Mouse (Mus musculus): ENCODE data around the gene Copz2. TPM values are rescaled to one million over a fixed set of nuclear protein-coding genes. Genes with fewer than 3 reads are reported as not detected.

Gene Copz2
- polyA plus RNA-seq, 1 experiment from 2014 or later: 27.8 TPM

DNA sequence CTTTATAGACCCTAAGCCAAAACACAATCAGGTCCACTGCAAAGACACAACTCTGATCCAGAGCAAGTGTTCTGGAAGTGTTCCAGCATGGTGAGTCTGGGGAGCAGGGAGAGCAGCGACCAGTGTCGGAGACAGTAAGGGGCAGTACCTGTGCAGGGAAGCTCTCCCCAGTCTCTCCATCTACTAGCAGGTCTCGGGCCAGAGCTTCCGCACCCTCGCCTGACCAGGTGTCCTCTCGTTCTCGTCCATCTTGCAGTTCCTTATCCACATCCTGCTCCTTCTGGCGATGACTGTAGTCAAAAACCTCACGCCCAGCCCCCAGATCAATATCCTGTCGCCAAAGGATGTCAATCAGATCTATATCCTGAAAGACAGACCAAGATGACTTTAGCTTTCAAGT lies 27.7 kb upstream of the Copz2 start:
- peaks cover 46% of the 10 kb centered on the region for H3K4me1 ChIP-seq
- no peak for ATAC-seq (ENCODE audit: low FRiP score)
- 88% methylated on average over 10 of the region's 10 CpGs for WGBS
- H3K9ac ChIP-seq: no peak overlapping the region
- no peaks in the 10 kb centered on the region for H3K27me3 ChIP-seq
- H3K4me2 ChIP-seq: no peak overlapping the region
- H3K9me3 ChIP-seq: no peaks in the 10 kb centered on the region
- peaks cover 66% of the 10 kb centered on the region for H3K36me3 ChIP-seq (replicated peaks)
- H3K4me3 ChIP-seq (replicated peaks): no peak overlapping the region
- H3K27ac ChIP-seq: no peak overlapping the region

DNA sequence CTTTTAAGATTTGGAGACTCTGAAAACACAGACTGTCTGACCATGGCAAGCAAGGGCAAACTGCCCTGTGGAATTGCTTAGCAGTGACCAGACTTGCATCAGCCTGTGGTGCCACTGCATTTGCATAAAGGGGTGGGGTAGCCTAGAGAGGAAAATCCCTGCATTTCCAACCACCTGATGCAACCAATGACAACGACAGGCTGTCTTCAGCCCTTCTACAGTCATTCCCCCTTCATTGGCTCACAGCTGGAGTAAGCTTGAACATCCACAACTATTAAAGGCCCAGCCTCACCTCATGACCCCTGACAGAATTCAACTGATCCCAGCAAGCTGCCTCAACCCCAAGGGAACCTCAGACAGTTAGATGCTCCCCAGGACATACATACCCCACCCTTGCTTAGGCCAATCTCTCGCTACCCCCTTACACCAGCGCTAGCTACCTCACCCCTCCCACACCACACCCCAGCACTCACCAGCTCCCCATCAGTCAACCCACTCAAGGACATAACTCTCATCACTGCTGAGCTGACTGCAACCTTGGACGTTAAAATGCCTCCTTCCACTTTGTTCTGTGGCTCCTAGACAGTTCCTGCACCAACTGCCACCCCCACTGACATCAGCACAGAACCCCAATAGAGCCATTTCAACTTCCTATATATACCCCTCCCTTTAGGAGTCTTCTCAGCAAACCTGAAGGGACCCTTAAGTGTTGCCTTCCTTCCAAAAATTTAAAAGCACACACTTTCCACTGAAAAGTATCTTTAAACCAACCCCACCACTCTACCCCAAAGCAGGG lies 26.8 kb upstream of the Copz2 start:
- Histone ChIP-seq H3K4me1 (peaks cover 55% of the 10 kb centered on the region), H3K36me3 (replicated peaks) (peaks cover 66% of the 10 kb centered on the region), H3K27me3 (no peaks in the 10 kb centered on the region), H3K9me3 (no peaks in the 10 kb centered on the region), H3K27ac (peak overlapping the region; percentile 90; the same call in 1 of the 2 replicates), H3K4me3 (replicated peaks) (peak overlapping the region; percentile 52), H3K4me2 (peak overlapping the region; percentile 99), H3K9ac (peak overlapping the region; percentile 68)
- no peak for ATAC-seq (ENCODE audit: low FRiP score)
- whole genome bisulfite sequencing: 37% methylated on average over 4 of the region's 4 CpGs

DNA sequence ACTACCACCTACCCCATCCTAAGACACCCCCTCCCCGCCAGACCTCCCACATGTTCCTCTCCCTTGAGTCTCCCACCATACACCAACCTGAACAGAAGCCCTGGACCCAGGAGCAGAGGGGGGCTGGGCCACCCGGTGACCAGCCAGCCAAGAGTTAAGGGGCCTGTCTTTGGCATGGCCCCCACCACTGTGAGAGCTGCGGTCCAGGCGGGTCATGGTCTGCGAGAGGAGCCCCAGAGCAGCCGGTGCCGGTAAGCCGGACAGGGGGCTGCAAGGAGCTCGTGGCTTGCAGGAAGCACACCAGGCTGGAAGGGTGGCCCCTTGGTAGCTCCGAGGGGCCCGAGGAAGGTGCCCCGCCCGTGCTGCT lies 26.2 kb upstream of the Copz2 start:
- peak overlapping the region; percentile 68 for H3K9ac ChIP-seq
- H3K4me2 ChIP-seq: peak overlapping the region; percentile 99
- H3K27ac ChIP-seq: peak overlapping the region; percentile 90
- ATAC-seq (ENCODE audit: low FRiP score): peak; percentile 18; the same call in 1 of the 2 replicates
- WGBS: 5% methylated on average over 13 of the region's 13 CpGs
- H3K4me1 ChIP-seq: peaks cover 61% of the 10 kb centered on the region
- no peaks in the 10 kb centered on the region for H3K9me3 ChIP-seq
- H3K27me3 ChIP-seq: no peaks in the 10 kb centered on the region
- H3K36me3 ChIP-seq (replicated peaks): peaks cover 61% of the 10 kb centered on the region
- peak overlapping the region; percentile 52 for H3K4me3 ChIP-seq (replicated peaks)

DNA sequence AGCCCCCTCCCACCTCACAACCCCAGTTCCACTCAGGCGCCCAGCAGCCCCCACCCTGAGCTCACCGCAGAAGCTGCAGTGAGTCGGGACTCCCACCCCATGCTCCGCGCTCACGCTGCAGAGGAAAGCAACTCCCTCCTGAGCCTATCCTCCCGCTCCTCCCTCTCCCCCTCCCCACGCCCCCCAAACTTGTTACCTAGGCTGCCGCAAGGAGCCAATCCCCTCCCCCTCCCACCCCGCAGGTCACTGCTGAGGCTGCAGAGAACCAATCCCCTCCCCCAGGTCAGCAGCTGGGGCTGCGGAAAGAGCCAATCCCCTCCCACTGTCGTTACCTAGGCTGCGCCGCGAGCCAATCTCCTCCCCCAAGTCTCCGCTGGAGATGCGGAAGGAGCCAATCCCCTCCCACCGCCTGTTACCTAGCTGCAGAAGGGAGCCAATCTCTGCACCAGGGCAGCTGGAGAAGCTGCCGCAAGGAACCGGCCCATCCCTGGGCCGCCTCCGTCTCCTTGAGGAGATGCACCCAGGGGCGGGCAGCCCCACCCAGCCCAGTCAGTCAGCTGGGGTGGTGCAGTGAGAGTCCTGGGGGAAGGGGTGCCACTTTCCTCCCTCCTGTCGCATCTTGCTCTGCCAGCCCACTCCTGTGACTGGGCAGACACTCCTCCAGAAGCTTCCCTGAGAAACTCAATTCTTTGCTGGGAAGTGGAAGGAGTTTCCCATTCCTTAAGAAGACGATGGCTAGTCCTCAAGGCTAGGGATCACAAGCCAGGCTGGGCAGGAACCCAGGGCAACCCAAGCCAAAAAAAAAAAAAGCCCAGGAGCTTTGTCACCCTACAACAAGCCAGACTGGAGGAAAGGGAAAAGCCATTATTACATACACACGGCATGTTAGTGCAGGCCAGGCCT lies 25.5 kb upstream of the Copz2 start:
- peaks cover 55% of the 10 kb centered on the region for H3K36me3 ChIP-seq (replicated peaks)
- peak overlapping the region; percentile 68 for H3K9ac ChIP-seq
- H3K4me1 ChIP-seq: peaks cover 68% of the 10 kb centered on the region

DNA sequence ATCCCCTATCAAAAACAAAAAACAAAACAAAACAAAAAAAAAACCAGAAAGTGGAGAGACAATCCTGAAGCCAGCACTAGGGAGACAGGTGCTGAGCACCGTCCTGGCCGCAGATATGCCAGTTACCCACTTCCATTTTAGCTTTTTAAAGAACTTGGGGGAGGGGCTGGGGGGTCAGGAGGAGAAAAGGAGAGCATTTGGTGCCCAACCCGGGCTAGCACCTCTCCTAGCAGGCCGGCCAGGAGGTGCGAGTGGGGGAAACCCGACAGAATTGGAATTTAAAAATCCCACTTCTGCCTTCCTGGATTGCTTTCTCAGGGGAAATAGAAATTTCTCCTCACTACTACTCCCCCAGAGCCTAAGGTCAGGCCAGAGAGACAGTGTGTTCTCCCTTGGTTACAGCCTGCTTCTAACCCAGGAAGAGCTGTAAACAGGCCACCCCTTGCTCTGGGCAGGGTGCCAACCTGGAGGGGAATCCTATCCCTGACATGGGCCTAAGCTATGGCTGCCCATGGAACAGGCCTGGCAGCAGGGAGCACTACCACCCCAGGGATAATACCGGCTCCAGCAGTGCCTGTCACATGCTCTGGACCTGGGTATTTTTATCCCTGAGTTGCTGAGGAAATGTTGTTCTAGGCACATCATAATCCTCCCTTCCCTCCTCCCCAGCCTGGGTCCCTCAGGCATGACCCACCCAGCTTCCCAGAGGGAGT lies 24.7 kb upstream of the Copz2 start:
- no peaks in the 10 kb centered on the region for H3K9me3 ChIP-seq
- no peaks in the 10 kb centered on the region for H3K27me3 ChIP-seq
- ATAC-seq (ENCODE audit: low FRiP score): no peak
- no peak overlapping the region for H3K4me3 ChIP-seq (replicated peaks)
- H3K9ac ChIP-seq: peak overlapping the region; percentile 68
- H3K4me1 ChIP-seq: peaks cover 68% of the 10 kb centered on the region
- peak overlapping the region; percentile 90 for H3K27ac ChIP-seq
- peak overlapping the region; percentile 99 for H3K4me2 ChIP-seq
- H3K36me3 ChIP-seq (replicated peaks): peaks cover 47% of the 10 kb centered on the region
- 54% methylated on average over 7 of the region's 7 CpGs for WGBS

More for the DNA sequence above, 25.5 kb upstream of the Copz2 start:
- under 1% methylated on average over 25 of the region's 26 CpGs for WGBS
- ATAC-seq (ENCODE audit: low FRiP score): peak; percentile 94
- no peaks in the 10 kb centered on the region for H3K27me3 ChIP-seq
- H3K27ac ChIP-seq: peak overlapping the region; percentile 90
- H3K4me3 ChIP-seq (replicated peaks): peak overlapping the region; percentile 52
- no peaks in the 10 kb centered on the region for H3K9me3 ChIP-seq
- H3K4me2 ChIP-seq: peak overlapping the region; percentile 99

DNA sequence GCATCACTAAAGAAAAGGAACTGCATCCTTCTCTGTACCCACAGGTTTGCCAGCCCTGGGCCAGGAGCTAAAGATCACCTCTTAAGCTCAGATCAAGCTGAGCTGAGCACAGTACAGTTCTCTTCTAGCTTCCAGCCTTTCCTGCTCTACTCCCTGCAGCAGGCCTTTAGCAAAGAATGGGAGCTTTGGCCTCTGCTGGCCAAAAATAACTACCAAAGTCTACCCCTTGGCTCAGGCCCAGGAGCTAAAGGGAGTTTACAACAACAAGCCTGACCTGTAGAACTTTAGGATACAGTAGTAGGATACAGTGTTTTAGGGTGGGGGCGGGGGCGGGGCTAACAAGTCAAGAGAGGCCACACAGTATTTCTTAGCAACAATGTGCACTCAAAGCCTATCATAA lies 23.2 kb upstream of the Copz2 start:
- Histone ChIP-seq H3K27me3 (no peaks in the 10 kb centered on the region), H3K4me3 (replicated peaks) (peak overlapping the region; percentile 16; the same call in 1 of the 2 replicates), H3K27ac (0 out of 2 replicates have a peak overlapping the region, but pooled peaks have one; percentile 90), H3K4me1 (peaks cover 73% of the 10 kb centered on the region), H3K4me2 (peak overlapping the region; percentile 34), H3K9ac (peak overlapping the region; percentile 40; the same call in 1 of the 2 replicates), H3K9me3 (no peaks in the 10 kb centered on the region), H3K36me3 (replicated peaks) (peaks cover 31% of the 10 kb centered on the region)
- 90% methylated on average over 2 of the region's 2 CpGs for WGBS
- no peak for ATAC-seq (ENCODE audit: low FRiP score)

DNA sequence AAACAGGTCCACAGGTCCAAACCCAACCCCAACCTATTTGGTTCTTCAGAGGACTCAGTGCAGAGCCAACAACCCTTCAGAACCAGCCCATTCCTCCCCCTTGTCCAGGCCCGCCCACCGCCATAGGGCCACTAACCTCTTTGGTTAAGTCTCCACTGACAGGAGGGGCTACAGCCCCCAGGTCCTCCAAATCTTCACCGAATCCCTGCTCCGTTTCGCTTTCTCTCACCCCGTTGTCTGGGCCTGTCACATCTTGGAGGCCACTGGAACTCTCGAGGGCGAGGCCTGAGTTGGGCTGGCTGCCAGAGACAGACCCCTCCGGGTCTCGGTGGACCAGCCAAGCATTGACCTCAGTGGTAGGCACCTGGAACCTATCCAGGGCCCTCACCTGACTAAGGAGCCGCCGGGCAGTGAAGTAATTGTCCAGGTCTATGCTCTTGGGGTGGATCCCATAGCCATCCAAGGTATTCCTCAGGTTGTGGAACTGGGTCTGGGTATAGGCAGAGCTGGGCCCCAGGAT lies 22.5 kb upstream of the Copz2 start:
- Histone ChIP-seq H3K9me3 (no peaks in the 10 kb centered on the region), H3K27me3 (no peaks in the 10 kb centered on the region), H3K4me2 (peak overlapping the region; percentile 34; the same call in 1 of the 2 replicates), H3K27ac (no peak overlapping the region), H3K36me3 (replicated peaks) (peaks cover 25% of the 10 kb centered on the region), H3K4me1 (peaks cover 73% of the 10 kb centered on the region), H3K4me3 (replicated peaks) (0 out of 2 replicates have a peak overlapping the region, but pooled peaks have one; percentile 16), H3K9ac (0 out of 2 replicates have a peak overlapping the region, but pooled peaks have one; percentile 40)
- 86% methylated on average over 12 of the region's 12 CpGs for WGBS
- ATAC-seq (ENCODE audit: low FRiP score): no peak

DNA sequence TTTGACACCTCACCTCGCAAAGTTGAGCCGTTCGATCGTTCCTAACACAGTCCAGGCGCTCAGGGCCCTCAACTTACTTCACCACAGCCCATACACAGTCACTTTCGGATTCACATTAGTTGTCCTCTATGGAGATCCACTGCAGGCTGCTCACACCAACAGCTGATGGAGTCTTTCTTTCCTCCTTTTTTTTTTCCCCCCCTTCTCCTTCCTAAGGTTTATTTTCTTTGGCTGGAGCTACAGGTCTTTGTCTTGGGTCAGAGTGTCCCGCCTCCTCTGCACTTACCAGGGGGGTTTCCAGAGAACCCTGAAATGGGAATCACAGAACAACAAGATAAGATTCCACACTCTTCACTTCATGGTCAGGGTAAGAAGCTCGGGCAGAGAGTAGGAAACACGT lies 21.8 kb upstream of the Copz2 start:
- H3K27me3 ChIP-seq: no peaks in the 10 kb centered on the region; the same call in 1 of the 2 replicates
- H3K9ac ChIP-seq: peak overlapping the region; percentile 40; the same call in 1 of the 2 replicates
- H3K4me1 ChIP-seq: peaks cover 67% of the 10 kb centered on the region
- peaks cover 20% of the 10 kb centered on the region for H3K36me3 ChIP-seq (replicated peaks)
- 0 out of 2 replicates have a peak overlapping the region, but pooled peaks have one; percentile 7 for H3K4me3 ChIP-seq (replicated peaks)
- H3K4me2 ChIP-seq: peak overlapping the region; percentile 87; the same call in 1 of the 2 replicates
- ATAC-seq (ENCODE audit: low FRiP score): no peak
- 88% methylated on average over 9 of the region's 9 CpGs for WGBS
- no peak overlapping the region for H3K27ac ChIP-seq
- no peaks in the 10 kb centered on the region for H3K9me3 ChIP-seq

DNA sequence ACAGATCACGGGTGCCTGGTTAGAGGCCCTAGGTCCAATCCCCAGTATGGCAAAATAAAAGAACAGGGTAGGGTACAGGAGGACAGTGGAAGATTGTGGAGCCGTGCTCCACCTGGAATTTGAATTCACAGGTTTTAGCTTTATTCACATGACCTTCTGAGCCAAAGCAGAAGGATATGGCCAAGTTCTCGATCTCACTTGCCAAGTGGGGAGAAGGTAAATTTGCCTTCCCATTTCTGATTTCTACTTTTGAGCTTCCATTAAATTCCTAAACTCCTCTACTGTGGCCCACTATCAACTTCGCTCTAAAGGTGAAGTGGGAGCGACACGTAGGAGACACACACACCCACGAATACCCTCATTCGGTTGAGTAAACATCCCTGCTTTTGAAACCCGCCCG lies 20.8 kb upstream of the Copz2 start:
- Histone ChIP-seq H3K9ac (peak overlapping the region; percentile 88), H3K27ac (peak overlapping the region; percentile 95), H3K9me3 (no peaks in the 10 kb centered on the region), H3K4me3 (replicated peaks) (peak overlapping the region; percentile 87), H3K36me3 (replicated peaks) (peaks cover 20% of the 10 kb centered on the region), H3K4me1 (peaks cover 57% of the 10 kb centered on the region), H3K4me2 (peak overlapping the region; percentile 87), H3K27me3 (no peaks in the 10 kb centered on the region; the same call in 1 of the 2 replicates)
- 20% methylated on average over 10 of the region's 10 CpGs for WGBS
- no peak for ATAC-seq (ENCODE audit: low FRiP score)

DNA sequence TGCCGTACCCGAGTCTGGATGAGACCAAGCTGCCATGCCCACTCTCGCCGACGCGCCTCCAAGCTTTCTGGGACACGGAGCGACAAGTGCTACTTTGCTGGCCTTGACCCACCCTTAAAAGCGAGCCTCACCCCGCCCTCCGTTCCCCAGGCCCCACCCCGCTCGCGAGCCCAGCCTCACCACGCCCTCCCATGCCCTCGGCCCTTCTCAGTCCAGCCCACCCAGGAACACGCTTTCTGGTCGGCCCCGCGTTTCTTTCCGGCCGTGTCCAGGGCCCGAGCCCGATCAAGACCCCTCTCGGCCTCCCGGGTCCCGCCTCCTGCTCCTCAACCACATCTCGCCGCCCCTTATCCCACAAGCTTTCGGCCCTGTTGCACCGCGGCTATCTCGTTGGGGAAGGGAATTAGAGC lies 20.3 kb upstream of the Copz2 start:
- H3K4me1 ChIP-seq: peaks cover 52% of the 10 kb centered on the region
- H3K27ac ChIP-seq: peak overlapping the region; percentile 95
- peak overlapping the region; percentile 87 for H3K4me3 ChIP-seq (replicated peaks)
- H3K27me3 ChIP-seq: no peaks in the 10 kb centered on the region; the same call in 1 of the 2 replicates
- under 1% methylated on average over 33 of the region's 33 CpGs for WGBS
- no peaks in the 10 kb centered on the region for H3K9me3 ChIP-seq
- peaks cover 20% of the 10 kb centered on the region for H3K36me3 ChIP-seq (replicated peaks)
- H3K4me2 ChIP-seq: peak overlapping the region; percentile 87
- ATAC-seq (ENCODE audit: low FRiP score): peak; percentile 42
- H3K9ac ChIP-seq: peak overlapping the region; percentile 88

DNA sequence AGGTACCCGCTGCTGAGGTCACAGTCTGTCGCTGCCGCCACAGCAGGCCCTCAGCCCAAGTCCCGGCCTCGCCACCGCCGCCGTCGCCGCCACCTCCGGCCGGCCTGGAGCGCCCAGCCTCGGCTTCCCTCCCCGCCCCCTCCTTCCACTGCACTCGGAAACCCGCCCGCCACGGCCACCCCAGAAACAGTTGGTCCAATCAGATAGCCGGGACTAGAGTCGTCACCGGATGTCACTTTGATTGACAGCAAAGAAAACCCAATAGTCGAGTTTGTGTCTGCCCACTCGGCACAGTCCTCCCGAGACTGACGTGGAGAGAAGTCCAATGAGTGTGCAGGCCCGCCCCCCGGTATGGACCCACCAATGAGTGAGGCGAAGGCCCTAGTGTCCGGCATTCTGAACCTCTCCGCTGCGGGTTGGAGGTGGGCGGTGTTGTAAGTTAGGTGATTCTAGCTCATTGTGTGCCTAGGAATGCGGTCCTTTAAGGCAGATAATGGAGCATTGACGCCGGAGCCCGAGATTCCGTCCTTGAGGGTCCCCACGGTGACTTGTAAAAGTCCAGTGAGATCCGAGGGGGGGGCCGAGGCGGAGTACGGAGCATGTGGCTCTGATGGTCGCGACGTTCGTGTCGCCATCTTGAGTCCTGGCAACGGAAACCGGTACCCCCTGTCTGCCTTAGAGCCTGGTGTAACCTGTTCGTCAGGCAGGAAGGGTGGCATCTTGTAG lies 19.7 kb upstream of the Copz2 start, which contains the start of gene Nfe2l1:
TSS of gene Nfe2l1 (minus strand) at position 156 of the 726 bp plus-strand sequence.
- Histone ChIP-seq H3K4me1 (peaks cover 46% of the 10 kb centered on the region), H3K9ac (peak within 1 kb of the TSS; percentile 88), H3K9me3 (no peaks in the 10 kb centered on the region), H3K4me3 (replicated peaks) (peak within 1 kb of the TSS; percentile 87), H3K27me3 (no peaks in the 10 kb centered on the region; the same call in 1 of the 2 replicates), H3K36me3 (replicated peaks) (peaks cover 20% of the 10 kb centered on the region), H3K4me2 (peak within 1 kb of the TSS; percentile 87), H3K27ac (peak within 1 kb of the TSS; percentile 95)
- WGBS: under 1% methylated on average over 51 of the region's 51 CpGs
- ATAC-seq (ENCODE audit: low FRiP score): peak; percentile 99
